Mouse (Mus musculus) kidney, adult 2 months (tissue): ENCODE results near the gene Miox.

Experiments
- CTCF ChIP-seq: fragments of 200-500 bp; conservative IDR thresholded peaks from 2 replicates; pipeline ENCODE4 v1.5.1; 2011; ENCODE audit warnings: low read depth, mild to moderate bottlenecking, control low read depth, low read length, moderate library complexity, mixed read lengths; ENCODE audit not compliant: insufficient read depth, insufficient read length
- POLR2A ChIP-seq: fragments of 200-500 bp; IDR thresholded peaks from one replicate; pipeline ENCODE4 v1.6.1; 2011; ENCODE audit warnings: low read depth, low read length, control low read depth

- TF ChIP-seq CTCF = no peak
- TF ChIP-seq POLR2A = no peak
These were observed 33.6 kb upstream of the Miox start for GRCm38 (mm10) chr15:89300600-89300999.
